Mouse (Mus musculus) G1E (cell line): ENCODE data around the gene Myh9.

Experiments used
- CTCF ChIP-seq: IDR thresholded peaks from 2 replicates; pipeline ENCODE4 v1.5.1; 2012; ENCODE audit warnings: low read depth, low read length, inconsistent platforms, mixed read lengths
- GATA1 ChIP-seq: IDR thresholded peaks from 2 replicates; pipeline ENCODE4 v1.6.1; 2012; ENCODE audit warnings: borderline replicate concordance, low read length, inconsistent platforms, mixed read lengths

- TF ChIP-seq CTCF: no peak
- TF ChIP-seq GATA1: no peak
These were observed 471 bp downstream of the Myh9 start for GRCm38 (mm10) chr15:77841361-77842046.
